Mouse (Mus musculus): ENCODE results near the gene Olfr1465.

Gene Olfr1465

DNA sequence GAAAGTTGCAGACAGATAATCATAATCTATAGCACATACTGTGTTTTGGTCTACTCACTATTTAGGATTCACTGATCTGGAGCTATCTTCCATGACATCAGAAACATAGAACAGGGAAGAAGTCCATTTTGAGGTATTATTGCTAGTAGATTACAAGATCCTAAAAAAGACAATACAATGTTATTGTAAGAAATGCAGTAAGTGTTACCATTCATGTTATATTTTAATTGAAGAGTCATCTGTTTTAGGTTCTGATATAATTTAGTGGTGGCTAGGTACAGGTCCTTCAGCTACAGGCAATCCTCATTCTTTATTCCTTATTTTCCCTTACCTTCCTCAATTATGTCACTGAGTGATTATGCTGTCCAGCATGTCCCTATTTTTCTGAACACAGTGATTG is at the start of gene Olfr1465:
Olfr1465 (minus strand) TSS at position 101 of the 400 bp plus-strand sequence.
- DNase-seq (ENCODE audit: low read depth, low spot score): no peak

DNA sequence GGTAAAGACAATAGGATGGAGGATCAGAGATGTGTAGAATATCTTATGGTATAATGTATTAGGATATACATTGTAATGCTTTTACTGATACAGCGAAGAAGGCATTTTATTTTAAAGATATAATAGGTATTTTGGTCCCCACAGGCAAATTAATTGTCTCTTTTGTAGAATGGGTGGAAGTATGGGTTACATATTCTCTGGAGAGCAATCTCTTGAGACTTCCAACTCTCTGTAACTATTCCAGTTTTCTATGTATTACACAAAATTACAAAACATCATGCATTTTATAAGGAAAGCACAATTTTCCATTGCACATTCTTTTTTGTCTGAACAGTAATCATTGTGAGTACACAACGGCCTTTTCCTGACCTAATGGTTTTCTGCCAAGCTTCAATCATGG is 46.6 kb upstream of the Olfr1465 start, which contains the start of gene Olfr1467:
Olfr1467 (plus strand) TSS at position 301 of the 400 bp plus-strand sequence.
- DNase-seq (ENCODE audit: low read depth, low spot score): no peak

DNA sequence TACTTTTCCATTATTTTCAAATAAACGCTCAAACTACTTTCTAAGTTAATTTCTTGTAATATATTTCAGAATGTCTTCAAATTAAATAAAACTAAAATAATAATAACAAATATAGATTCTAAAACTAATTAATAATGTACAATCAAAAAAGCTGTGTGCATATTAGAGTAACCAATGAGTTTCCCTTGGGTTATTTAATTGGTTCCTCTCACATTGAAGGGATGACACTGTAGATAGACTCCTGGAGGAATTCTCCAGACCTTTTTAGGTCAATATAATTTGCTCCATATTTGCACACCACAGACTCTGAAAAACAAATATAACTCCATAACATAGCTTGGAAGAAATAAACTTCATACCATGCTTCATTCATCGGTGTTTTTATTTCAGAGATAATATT is 23.2 kb upstream of the Olfr1465 start, which contains the start of gene Olfr1466:
Olfr1466 (plus strand) TSS at position 301 of the 400 bp plus-strand sequence.
- no peak for DNase-seq (ENCODE audit: low read depth, low spot score)

Data from A20 (cell line).